In genomic region chr11:120112136-120112535, GRCm38 (mm10) we compare ENCODE assay signal across 16 mouse cellular contexts. TPM values are rescaled to one million over a fixed set of nuclear protein-coding genes. Genes with fewer than 3 reads are reported as not detected.
DNase-seq lines count a peak whose midpoint lies in the region; ATAC-seq and TF ChIP-seq lines count a peak whose summit lies in the region.
"Had no signal": no experiment of that assay in that cellular context is flagged by ENCODE, and none has a peak within 500 bp of the region (broad histone marks: within the 10 kb centered on the region; RNA-seq: fewer than 3 reads in every experiment).

No protein-coding gene starts in this region.

- no peaks in the 10 kb centered on the region for H3K27me3 ChIP-seq in midbrain, postnatal 0 days (ENCODE audit: insufficient read depth, low read length)
- no peaks in the 10 kb centered on the region for H3K27me3 ChIP-seq in midbrain, embryonic 10.5 days (ENCODE audit: low read depth, poor library complexity, severe bottlenecking)

- no peak for TF ChIP-seq CTCF in midbrain, postnatal 0 days (IDR thresholded peaks at IDR 0.05)

- H3K36me3 ChIP-seq in midbrain, postnatal 0 days (ENCODE audit: insufficient read depth, low read length): peaks cover 27% of the 10 kb centered on the region
- H3K36me3 ChIP-seq in midbrain, embryonic 10.5 days: peaks cover 79% of the 10 kb centered on the region

- 84% methylated on average over 4 of the region's 4 CpGs for WGBS in midbrain, postnatal 0 days
- WGBS in midbrain, embryonic 10.5 days: 88% methylated on average over 4 of the region's 4 CpGs

- intact Hi-C loops in heart, postnatal 36 days (cut with DNase I): loop anchor here (5.0 kb wide), 2 partner anchors 150 to 255 kb away; no protein-coding TSS in a partner anchor
- intact Hi-C loops in left cerebral cortex, postnatal 10 days (cut with DNase I): loop anchor here (5.0 to 10.0 kb wide), 2 partner anchors 195 to 263 kb away; partner anchors contain the start of gene Faap100

- no peaks in the 10 kb centered on the region for H3K9me3 ChIP-seq in midbrain, postnatal 0 days (ENCODE audit: low read length)
- no peaks in the 10 kb centered on the region for H3K9me3 ChIP-seq in midbrain, embryonic 10.5 days (replicated peaks)

- no peak overlapping the region for H3K27ac ChIP-seq in midbrain, postnatal 0 days (ENCODE audit: low read depth, low read length)
- H3K27ac ChIP-seq in midbrain, embryonic 10.5 days (replicated peaks): no peak overlapping the region
- H3K27ac ChIP-seq: left cerebral cortex, adult 2 months; stomach, postnatal 0 days had no signal

- H3K4me3 ChIP-seq in midbrain, postnatal 0 days (ENCODE audit: low read depth, low read length): no peak overlapping the region
- no peak overlapping the region for H3K4me3 ChIP-seq in midbrain, embryonic 10.5 days
- H3K4me3 ChIP-seq: left cerebral cortex, adult 2 months had no signal

- H3K4me1 ChIP-seq in midbrain, postnatal 0 days (ENCODE audit: insufficient read depth, low read length): no peaks in the 10 kb centered on the region
- no peaks in the 10 kb centered on the region for H3K4me1 ChIP-seq in midbrain, embryonic 10.5 days

- DNase-seq in heart, adult 18-20 months: peak; percentile 58 to 61
- no peak for DNase-seq in heart, postnatal 36 days
- peak; percentile 32 for DNase-seq in midbrain, postnatal 0 days (ENCODE audit: low spot score)
- no peak for DNase-seq in midbrain, embryonic 10.5 days (ENCODE audit: low spot score)
- peak; percentile 69 to 81 for DNase-seq in kidney, postnatal 25 days
- DNase-seq in thymus, postnatal 4 days: no peak
- no peak for DNase-seq in left cerebral cortex, postnatal 10 days (ENCODE audit: extremely low spot score in 1 of 2, low spot score in 2 of 2)
- no peak for DNase-seq in gastrocnemius, adult 8-10 months (ENCODE audit: low spot score in 2 of 2)
- DNase-seq: adrenal gland, postnatal 25 days; cerebellum, adult 2 months; forebrain, postnatal 0 days; right cerebral cortex, postnatal 4 days had no signal

- no peak overlapping the region for H3K4me2 ChIP-seq in midbrain, postnatal 0 days (ENCODE audit: low read depth, low read length, poor library complexity, severe bottlenecking)

- H3K9ac ChIP-seq in midbrain, postnatal 0 days (replicated peaks; ENCODE audit: low read length, poor library complexity, severe bottlenecking): no peak overlapping the region
- H3K9ac ChIP-seq: forebrain, postnatal 0 days had no signal

- ATAC-seq in midbrain, postnatal 0 days (ENCODE audit: low FRiP score): no peak
- ATAC-seq: forebrain, postnatal 0 days; intestine, postnatal 0 days; midbrain, embryonic 16.5 days had no signal

RNA-seq across cellular contexts. Expression of gene Ndufaf8, which starts 13.4 kb away (rescaled TPM):
- total RNA-seq in heart, adult 18-20 months (2021): 10 to 100 TPM; 85.2 to 94.9 TPM
- total RNA-seq in heart, postnatal 36 days (2021): 10 to 100 TPM; 64.5 to 67.7 TPM
- total RNA-seq in midbrain, postnatal 0 days (2014; rRNA removed): 32.9 and 64.8 TPM in 2 replicates
- 56.8 and 57.0 TPM in 2 replicates for polyA plus RNA-seq in midbrain, postnatal 0 days (2015; fragmentation: Nextera tagmentation; extraction: Ambion mirVana)
- polyA plus RNA-seq in midbrain, embryonic 10.5 days (2016; fragmentation: Nextera tagmentation; extraction: Ambion mirVana): 89.7 and 91.0 TPM in 2 replicates
- total RNA-seq in left cerebral cortex, postnatal 10 days (2021): 10 to 100 TPM; 28.6 to 32.9 TPM
- total RNA-seq in gastrocnemius, adult 8-10 months (2022): 10 to 100 TPM; 34.0 to 46.3 (median 41.0) TPM

RNA-seq across cellular contexts. Expression of gene Tepsin, which starts 13.6 kb away (rescaled TPM):
- total RNA-seq in heart, adult 18-20 months (2021): 1 to 10 TPM; 5.9 to 8.2 TPM
- total RNA-seq in heart, postnatal 36 days (2021): 1 to 10 TPM; 7.0 to 7.4 TPM
- total RNA-seq in midbrain, postnatal 0 days (2014; rRNA removed): 28.6 and 32.1 TPM in 2 replicates
- 14.9 and 17.6 TPM in 2 replicates for polyA plus RNA-seq in midbrain, postnatal 0 days (2015; fragmentation: Nextera tagmentation; extraction: Ambion mirVana)
- polyA plus RNA-seq in midbrain, embryonic 10.5 days (2016; fragmentation: Nextera tagmentation; extraction: Ambion mirVana): 20.0 and 21.2 TPM in 2 replicates
- 10 to 100 TPM; 17.5 to 21.4 TPM for total RNA-seq in left cerebral cortex, postnatal 10 days (2021)
- 1 to 10 TPM; 4.9 to 5.8 (median 5.4) TPM for total RNA-seq in gastrocnemius, adult 8-10 months (2022)

RNA-seq across cellular contexts. Expression of gene Cep131, which starts 25.5 kb away (rescaled TPM):
- 10 to 100 TPM in 1 of 2 experiments, 1 to 10 TPM in 1; 6.5 to 10.5 TPM for total RNA-seq in heart, adult 18-20 months (2021)
- 10 to 100 TPM in 1 of 2 experiments, 1 to 10 TPM in 1; 9.6 to 11.5 TPM for total RNA-seq in heart, postnatal 36 days (2021)
- 17.7 and 19.0 TPM in 2 replicates for total RNA-seq in midbrain, postnatal 0 days (2014; rRNA removed)
- polyA plus RNA-seq in midbrain, postnatal 0 days (2015; fragmentation: Nextera tagmentation; extraction: Ambion mirVana): 25.4 and 27.7 TPM in 2 replicates
- polyA plus RNA-seq in midbrain, embryonic 10.5 days (2016; fragmentation: Nextera tagmentation; extraction: Ambion mirVana): 38.1 and 45.9 TPM in 2 replicates
- total RNA-seq in left cerebral cortex, postnatal 10 days (2021): 10 to 100 TPM; 37.1 to 38.2 TPM
- 1 to 10 TPM; 5.0 to 9.2 (median 7.5) TPM for total RNA-seq in gastrocnemius, adult 8-10 months (2022)

RNA-seq across cellular contexts. Expression of gene Slc38a10, which starts 39.0 kb away (rescaled TPM):
- total RNA-seq in heart, adult 18-20 months (2021): 10 to 100 TPM; 89.2 to 93.9 TPM
- total RNA-seq in heart, postnatal 36 days (2021): 10 to 100 TPM; 79.8 to 81.1 TPM
- total RNA-seq in midbrain, postnatal 0 days (2014; rRNA removed): 171 and 175 TPM in 2 replicates
- 108 and 111 TPM in 2 replicates for polyA plus RNA-seq in midbrain, postnatal 0 days (2015; fragmentation: Nextera tagmentation; extraction: Ambion mirVana)
- 87.1 and 97.9 TPM in 2 replicates for polyA plus RNA-seq in midbrain, embryonic 10.5 days (2016; fragmentation: Nextera tagmentation; extraction: Ambion mirVana)
- 100 to 1,000 TPM; 107 to 118 TPM for total RNA-seq in left cerebral cortex, postnatal 10 days (2021)
- total RNA-seq in gastrocnemius, adult 8-10 months (2022): 10 to 100 TPM; 36.3 to 53.3 (median 39.2) TPM

Comparison
In these comparisons a context has a peak if more than half of its experiments do, and no peak if none do; other contexts are left out.
1. DNase-seq: peak in heart, adult 18-20 months (2 of 2), midbrain, postnatal 0 days (single experiment) and kidney, postnatal 25 days (2 of 2); none in heart, postnatal 36 days (0 of 2), midbrain, embryonic 10.5 days (single experiment), thymus, postnatal 4 days (single experiment), left cerebral cortex, postnatal 10 days (0 of 2) and gastrocnemius, adult 8-10 months (0 of 2).